Mouse (Mus musculus): ENCODE results near the gene Atp11c. TPM values are rescaled to one million over a fixed set of nuclear protein-coding genes. Genes with fewer than 3 reads are reported as not detected.

Atp11c gene
- total and polyA plus RNA-seq, 3 experiments, result 1.5 to 37.0 (median 25.5) TPM

GRCm38 (mm10) chrX:60403764-60404667 is 188.5 kb downstream of the Atp11c start:
- H3K27me3 ChIP-seq (ENCODE audit: insufficient read depth, low read length), result no peaks in the 10 kb centered on the region

GRCm38 (mm10) chrX:60403062-60403763 is 189.3 kb downstream of the Atp11c start:
- Histone ChIP-seq H3K4me1 (ENCODE audit: insufficient read depth, low read depth, low read length) (peaks cover 2% of the 10 kb centered on the region; the same call in 1 of the 2 replicates), H3K27me3 (ENCODE audit: insufficient read depth, low read length) (no peaks in the 10 kb centered on the region), H3K36me3 (replicated peaks) (no peaks in the 10 kb centered on the region), H3K9me3 (replicated peaks) (no peaks in the 10 kb centered on the region), H3K4me3 (ENCODE audit: low read depth, low read length) (peak overlapping the region; percentile 80)
- no peak for ATAC-seq (ENCODE audit: extremely low read depth, insufficient number of reproducible peaks, low FRiP score, poor library complexity, severe bottlenecking)
- TF ChIP-seq GATA2 (IDR thresholded peaks at IDR 0.05; ENCODE audit: borderline replicate concordance, low read depth, low read length), result no peak
- DNase-seq (ENCODE audit: low spot score), result peak; percentile 16

More at GRCm38 (mm10) chrX:60403764-60404667, 188.5 kb downstream of the Atp11c start:
- H3K4me1 ChIP-seq (ENCODE audit: insufficient read depth, low read depth, low read length), result peaks cover 2% of the 10 kb centered on the region; the same call in 1 of the 2 replicates
- no peaks in the 10 kb centered on the region for H3K9me3 ChIP-seq (replicated peaks)
- no peak for TF ChIP-seq GATA2 (IDR thresholded peaks at IDR 0.05; ENCODE audit: borderline replicate concordance, low read depth, low read length)
- no peak for TF ChIP-seq TAL1 (conservative IDR thresholded peaks at IDR 0.05; ENCODE audit: low read depth, low read length)
- H3K4me3 ChIP-seq (ENCODE audit: low read depth, low read length), result peak overlapping the region; percentile 80
- DNase-seq (ENCODE audit: low spot score) (peak; percentile 58), ATAC-seq (ENCODE audit: extremely low read depth, insufficient number of reproducible peaks, low FRiP score, poor library complexity, severe bottlenecking) (0 out of 2 replicates have a peak, but pooled peaks have one; percentile 24)
- H3K36me3 ChIP-seq (replicated peaks), result no peaks in the 10 kb centered on the region

- TF ChIP-seq TAL1 (conservative IDR thresholded peaks at IDR 0.05; ENCODE audit: low read depth, low read length) (no peak), CTCF (IDR thresholded peaks at IDR 0.05; ENCODE audit: low read depth, low read length) (no peak), GATA2 (IDR thresholded peaks at IDR 0.05; ENCODE audit: borderline replicate concordance, low read depth, low read length) (no peak), POLR2AphosphoS5 (IDR thresholded peaks at IDR 0.05; ENCODE audit: insufficient replicate concordance, low read depth, low read length) (no peak), GATA1 (IDR thresholded peaks at IDR 0.05; ENCODE audit: borderline replicate concordance, low read length) (no peak)
- DNase-seq (ENCODE audit: low spot score), result no peak
- no peaks in the 10 kb centered on the region for H3K27me3 ChIP-seq (ENCODE audit: insufficient read depth, low read length)
- no peaks in the 10 kb centered on the region for H3K9me3 ChIP-seq (replicated peaks)
- H3K4me1 ChIP-seq (ENCODE audit: insufficient read depth, low read depth, low read length), result no peaks in the 10 kb centered on the region
- no peaks in the 10 kb centered on the region for H3K36me3 ChIP-seq (replicated peaks)
- H3K4me3 ChIP-seq (ENCODE audit: low read depth, low read length), result no peak overlapping the region
- ATAC-seq (ENCODE audit: extremely low read depth, insufficient number of reproducible peaks, low FRiP score, poor library complexity, severe bottlenecking), result no peak
Observed at GRCm38 (mm10) chrX:60394292-60394691, 198.2 kb downstream of the Atp11c start.

- Histone ChIP-seq H3K36me3 (replicated peaks) (no peaks in the 10 kb centered on the region), H3K4me3 (ENCODE audit: low read depth, low read length) (no peak overlapping the region), H3K9me3 (replicated peaks) (no peaks in the 10 kb centered on the region), H3K27me3 (ENCODE audit: insufficient read depth, low read length) (no peaks in the 10 kb centered on the region), H3K4me1 (ENCODE audit: insufficient read depth, low read depth, low read length) (peaks cover 3% of the 10 kb centered on the region; the same call in 1 of the 2 replicates)
- DNase-seq (ENCODE audit: low spot score), result no peak
- peak; percentile 28; the same call in 1 of the 2 replicates for ATAC-seq (ENCODE audit: extremely low read depth, insufficient number of reproducible peaks, low FRiP score, poor library complexity, severe bottlenecking)
- no peak for TF ChIP-seq CTCF (IDR thresholded peaks at IDR 0.05; ENCODE audit: low read depth, low read length)
- TF ChIP-seq GATA1 (IDR thresholded peaks at IDR 0.05; ENCODE audit: borderline replicate concordance, low read length), result no peak
- TF ChIP-seq GATA2 (IDR thresholded peaks at IDR 0.05; ENCODE audit: borderline replicate concordance, low read depth, low read length), result no peak
- TF ChIP-seq POLR2AphosphoS5 (IDR thresholded peaks at IDR 0.05; ENCODE audit: insufficient replicate concordance, low read depth, low read length), result no peak
Observed at GRCm38 (mm10) chrX:60386852-60387251, 205.6 kb downstream of the Atp11c start.

GRCm38 (mm10) chrX:60381711-60382110 is 210.8 kb downstream of the Atp11c start:
- no peaks in the 10 kb centered on the region for H3K36me3 ChIP-seq (replicated peaks)
- no peaks in the 10 kb centered on the region; the same call in 1 of the 2 replicates for H3K4me1 ChIP-seq (ENCODE audit: insufficient read depth, low read depth, low read length)
- TF ChIP-seq CTCF (IDR thresholded peaks at IDR 0.05; ENCODE audit: low read depth, low read length) (no peak), TAL1 (conservative IDR thresholded peaks at IDR 0.05; ENCODE audit: low read depth, low read length) (no peak), GATA2 (IDR thresholded peaks at IDR 0.05; ENCODE audit: borderline replicate concordance, low read depth, low read length) (no peak), GATA1 (IDR thresholded peaks at IDR 0.05; ENCODE audit: borderline replicate concordance, low read length) (no peak), POLR2AphosphoS5 (IDR thresholded peaks at IDR 0.05; ENCODE audit: insufficient replicate concordance, low read depth, low read length) (no peak)
- no peaks in the 10 kb centered on the region for H3K27me3 ChIP-seq (ENCODE audit: insufficient read depth, low read length)
- ATAC-seq (ENCODE audit: extremely low read depth, insufficient number of reproducible peaks, low FRiP score, poor library complexity, severe bottlenecking) (no peak), DNase-seq (ENCODE audit: low spot score) (no peak)
- no peaks in the 10 kb centered on the region for H3K9me3 ChIP-seq (replicated peaks)
- H3K4me3 ChIP-seq (ENCODE audit: low read depth, low read length), result no peak overlapping the region

- Histone ChIP-seq H3K9me3 (replicated peaks) (no peaks in the 10 kb centered on the region), H3K27me3 (ENCODE audit: insufficient read depth, low read length) (no peaks in the 10 kb centered on the region), H3K4me1 (ENCODE audit: insufficient read depth, low read depth, low read length) (no peaks in the 10 kb centered on the region), H3K4me3 (ENCODE audit: low read depth, low read length) (no peak overlapping the region), H3K36me3 (replicated peaks) (no peaks in the 10 kb centered on the region)
- ATAC-seq (ENCODE audit: extremely low read depth, insufficient number of reproducible peaks, low FRiP score, poor library complexity, severe bottlenecking) (no peak), DNase-seq (ENCODE audit: low spot score) (no peak)
- TF ChIP-seq TAL1 (conservative IDR thresholded peaks at IDR 0.05; ENCODE audit: low read depth, low read length) (no peak), CTCF (IDR thresholded peaks at IDR 0.05; ENCODE audit: low read depth, low read length) (no peak), POLR2AphosphoS5 (IDR thresholded peaks at IDR 0.05; ENCODE audit: insufficient replicate concordance, low read depth, low read length) (no peak), GATA1 (IDR thresholded peaks at IDR 0.05; ENCODE audit: borderline replicate concordance, low read length) (no peak), GATA2 (IDR thresholded peaks at IDR 0.05; ENCODE audit: borderline replicate concordance, low read depth, low read length) (no peak)
Observed at GRCm38 (mm10) chrX:60380386-60380785, 212.1 kb downstream of the Atp11c start.
